ENCODE assay signal across 15 mouse cellular contexts in genomic region chr2:127225261-127225660, GRCm38 (mm10).
"Had no signal": no experiment of that assay in that cellular context is flagged by ENCODE, and none has a peak within 500 bp of the region (broad histone marks: within the 10 kb centered on the region; RNA-seq: fewer than 3 reads in every experiment).

No protein-coding gene starts in this region.

- H3K9ac ChIP-seq: limb, embryonic 15.5 days; liver, embryonic 13.5 days; midbrain, embryonic 12.5 days; neural tube, embryonic 15.5 days had no signal

- H3K9me3 ChIP-seq: limb, embryonic 15.5 days; liver, embryonic 13.5 days; neural tube, embryonic 15.5 days had no signal

- H3K27ac ChIP-seq: limb, embryonic 15.5 days; liver, embryonic 13.5 days; midbrain, embryonic 12.5 days; neural tube, embryonic 15.5 days had no signal

- H3K4me1 ChIP-seq: limb, embryonic 15.5 days; liver, embryonic 13.5 days; midbrain, embryonic 12.5 days; neural tube, embryonic 15.5 days had no signal

- H3K27me3 ChIP-seq: limb, embryonic 15.5 days; liver, embryonic 13.5 days; midbrain, embryonic 12.5 days; neural tube, embryonic 15.5 days had no signal

- H3K4me2 ChIP-seq: limb, embryonic 15.5 days; liver, embryonic 13.5 days; midbrain, embryonic 12.5 days; neural tube, embryonic 15.5 days had no signal

- DNase-seq: kidney, adult 11 months; kidney, adult 9 months; kidney, postnatal 14 days; layer of hippocampus, adult 9-11 months; layer of hippocampus, postnatal 36 days; liver, embryonic 13.5 days; lung, adult 18-20 months; lung, postnatal 10 days; right cerebral cortex, adult 18-20 months; thymus, adult 2 months; thymus, postnatal 36 days had no signal

- H3K4me3 ChIP-seq: limb, embryonic 15.5 days; liver, embryonic 13.5 days; midbrain, embryonic 12.5 days; myocyte; neural tube, embryonic 15.5 days had no signal
